Mouse (Mus musculus) heart, adult 2 months (tissue): Measurements from ENCODE around the gene Gm36028. TPM values are rescaled to one million over a fixed set of nuclear protein-coding genes. Genes with fewer than 3 reads are reported as not detected.

Experiments used
- DNase-seq, 2 experiments: peaks; one replicate each; pipeline ENCODE4 v3.0.0; 2021
- H3K27ac ChIP-seq: fragments of 200-600 bp; 2 replicates; pipeline ENCODE4 v1.8.1; 2022
- H3K27me3 ChIP-seq: fragments of 200-500 bp; 2 replicates; pipeline ENCODE4 v1.6.1; 2012; ENCODE audit warnings: mild to moderate bottlenecking, low read length, inconsistent platforms, mixed read lengths; ENCODE audit not compliant: control insufficient read depth, insufficient read depth
- H3K36me3 ChIP-seq: fragments of 200-500 bp; 2 replicates; pipeline ENCODE4 v1.6.1; 2012; ENCODE audit warnings: low read length, inconsistent platforms; ENCODE audit not compliant: control insufficient read depth, insufficient read depth
- H3K4me1 ChIP-seq: fragments of 200-500 bp; 2 replicates; pipeline ENCODE4 v1.6.1; 2011; ENCODE audit warnings: low read length; ENCODE audit not compliant: control insufficient read depth, insufficient read depth
- H3K4me3 ChIP-seq: fragments of 200-600 bp; 2 replicates; pipeline ENCODE4 v1.8.1; 2022
- H3K79me2 ChIP-seq: fragments of 200-500 bp; replicated peaks from 2 replicates; pipeline ENCODE4 v1.6.1; 2012; ENCODE audit warnings: mild to moderate bottlenecking, inconsistent platforms, low read length, moderate library complexity, mixed read lengths; ENCODE audit not compliant: control insufficient read depth, insufficient read depth
- H3K9ac ChIP-seq: fragments of 200-500 bp; 2 replicates; pipeline ENCODE4 v1.6.1; 2012; ENCODE audit warnings: low read depth, mild to moderate bottlenecking, control low read depth, inconsistent platforms, low read length, mixed read lengths
- CTCF ChIP-seq: fragments of 200-600 bp; IDR thresholded peaks from 2 replicates; pipeline ENCODE4 v1.8.1; 2022; ENCODE audit warnings: antibody characterized with exemption, mild to moderate bottlenecking, moderate library complexity
- EP300 ChIP-seq: fragments of 200-500 bp; IDR thresholded peaks from 2 replicates; pipeline ENCODE4 v1.6.1; 2011; ENCODE audit warnings: low read depth, low read length, control low read depth; ENCODE audit not compliant: insufficient read depth
- POLR2A ChIP-seq: fragments of 200-500 bp; IDR thresholded peaks from 2 replicates; pipeline ENCODE4 v1.6.1; 2011; ENCODE audit warnings: mild to moderate bottlenecking, low read depth, low read length, control low read depth; ENCODE audit not compliant: insufficient read depth
- WGBS: fragments of 180-500 bp; shearing (Covaris S2); methylation state at CpG from one replicate; pipeline ENCODE4 v1.1.7; 2018; 5-methylcytosine and 5-hydroxymethylcytosine counted together
- intact Hi-C: fragments of 180-260 bp; cut with DNase I; formaldehyde crosslinking; loops from one replicate; pipeline ENCODE4 v1.15.1; 2025
- polyA plus RNA-seq: library from polyadenylated mRNA; depleted of rRNA; stranded (reverse); fragments of >200 nt; gene quantifications from 2 replicates; pipeline ENCODE4 v1.2.3, GENCODE M21; 2012; rRNA removed
- total RNA-seq, 2 experiments: library from RNA; stranded (reverse); gene quantifications; 2 replicates each; pipeline ENCODE4 v1.2.3; 2021

Gene Gm36028
- total and polyA plus RNA-seq, 3 experiments: 0.10 to 1.0 (median 1.0) TPM

DNA sequence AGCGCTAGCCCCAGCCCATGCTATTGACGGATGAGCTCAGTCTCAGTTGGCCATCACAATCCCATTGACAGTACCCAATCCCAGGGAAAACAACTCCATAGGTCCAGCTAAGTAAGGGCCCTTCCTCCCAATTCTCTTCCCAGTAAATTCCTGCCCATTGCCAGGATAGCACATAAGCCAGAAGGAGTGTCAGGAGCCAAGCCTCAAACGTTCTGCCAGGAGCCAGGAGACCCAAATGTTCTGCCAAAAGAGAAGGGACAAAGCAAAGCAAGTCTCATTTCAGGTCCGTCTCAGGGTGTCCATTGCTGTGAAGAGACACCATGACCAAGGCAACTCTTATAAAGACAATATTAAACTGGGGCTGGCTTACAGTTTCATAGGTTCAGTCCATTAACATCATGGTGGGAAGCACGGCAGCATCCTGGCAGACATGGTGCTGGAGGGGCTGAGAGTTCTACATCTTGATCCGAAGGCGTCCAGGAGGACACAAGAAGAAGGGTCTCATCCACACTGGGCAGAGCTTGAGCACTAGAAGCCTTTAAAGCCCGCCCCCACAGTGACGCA is 57.5 kb downstream of the Gm36028 start:
- no peaks in the 10 kb centered on the region for H3K4me1 ChIP-seq
- no peaks in the 10 kb centered on the region for H3K79me2 ChIP-seq
- H3K4me3 ChIP-seq: no peak overlapping the region
- H3K27ac ChIP-seq: no peak overlapping the region
- no peak for TF ChIP-seq EP300
- no peak for TF ChIP-seq POLR2A
- no peak for TF ChIP-seq CTCF
- H3K27me3 ChIP-seq: no peaks in the 10 kb centered on the region
- intact Hi-C loops: no loop called here
- 88% methylated on average over 9 of the region's 9 CpGs for WGBS
- DNase-seq: no peak
- H3K9ac ChIP-seq: no peak overlapping the region
- no peaks in the 10 kb centered on the region for H3K36me3 ChIP-seq

DNA sequence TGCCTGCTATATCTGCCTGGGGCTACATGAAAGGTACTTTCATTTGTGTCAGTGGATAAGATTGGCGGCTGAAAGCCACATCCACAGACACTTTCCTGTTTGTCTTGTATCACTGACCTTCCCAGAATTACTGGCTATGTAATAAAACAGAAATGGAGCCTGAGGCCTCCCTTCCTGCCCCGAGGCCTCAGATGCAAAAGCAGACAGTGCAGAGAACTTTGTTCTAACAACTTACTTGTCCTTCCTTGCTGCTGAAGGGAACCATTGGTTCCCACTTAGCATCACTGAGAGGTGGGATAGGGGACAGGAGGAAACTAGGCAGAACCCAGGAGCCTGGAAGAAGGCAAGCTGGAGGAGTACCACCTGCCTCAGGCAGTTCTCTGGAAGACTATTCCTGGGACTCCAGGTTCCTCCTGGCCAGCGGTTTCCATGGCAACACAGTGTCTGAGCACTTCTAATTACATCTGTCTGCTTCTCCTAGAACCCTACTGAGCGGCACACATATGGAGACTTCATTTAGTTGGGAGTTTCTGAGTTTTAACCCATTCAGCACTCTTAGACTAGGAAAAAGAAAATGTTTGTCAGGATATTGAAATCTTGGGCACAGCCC is 58.2 kb downstream of the Gm36028 start:
- Histone ChIP-seq H3K79me2 (no peaks in the 10 kb centered on the region), H3K4me1 (no peaks in the 10 kb centered on the region), H3K9ac (no peak overlapping the region), H3K27me3 (no peaks in the 10 kb centered on the region), H3K4me3 (no peak overlapping the region), H3K36me3 (no peaks in the 10 kb centered on the region), H3K27ac (no peak overlapping the region)
- intact Hi-C loops: no loop called here
- no peak for DNase-seq
- TF ChIP-seq CTCF: no peak
- no peak for TF ChIP-seq EP300
- TF ChIP-seq POLR2A: no peak
- 76% methylated on average over 4 of the region's 4 CpGs for WGBS

DNA sequence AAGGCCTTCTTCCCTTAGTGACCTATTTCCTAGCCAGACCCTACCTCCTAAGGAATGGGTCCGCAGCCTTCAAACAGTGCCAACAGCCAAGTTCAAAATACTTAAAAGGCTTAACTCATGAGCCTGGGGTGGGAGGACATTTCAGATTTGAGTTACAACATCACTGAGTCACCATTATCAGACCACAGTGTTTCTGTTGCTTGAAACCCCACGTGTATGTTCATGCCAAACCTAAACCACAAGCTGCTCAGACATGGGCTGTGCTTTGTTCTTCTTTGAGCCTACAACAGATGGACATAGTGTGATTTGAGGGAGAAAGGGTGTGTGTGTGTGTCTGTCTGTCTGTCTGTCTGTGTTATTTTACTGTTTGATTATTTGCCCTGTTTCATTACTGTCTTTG is 59.8 kb downstream of the Gm36028 start:
- no peak for DNase-seq
- Histone ChIP-seq H3K36me3 (no peaks in the 10 kb centered on the region), H3K27me3 (no peaks in the 10 kb centered on the region), H3K4me3 (no peak overlapping the region), H3K9ac (no peak overlapping the region), H3K79me2 (no peaks in the 10 kb centered on the region), H3K27ac (no peak overlapping the region), H3K4me1 (no peaks in the 10 kb centered on the region)
- TF ChIP-seq EP300 (no peak), CTCF (no peak), POLR2A (no peak)
- intact Hi-C loops: no loop called here
- 68% methylated on average over 2 of the region's 2 CpGs for WGBS

Other genes with a start within 250 kb of the Gm36028 start
- gene Ndufb4, start 206.7 kb downstream of the Gm36028 start, total RNA-seq: 100 to 1,000 TPM; 188 to 216 TPM
- 162 and 185 TPM in 2 replicates for gene Ndufb4, start 206.7 kb downstream of the Gm36028 start, polyA plus RNA-seq
- gene Fstl1, start 84.3 kb downstream of the Gm36028 start, total RNA-seq: 10 to 100 TPM; 43.6 to 57.6 TPM
- 39.7 and 68.4 TPM in 2 replicates for gene Fstl1, start 84.3 kb downstream of the Gm36028 start, polyA plus RNA-seq
- 10 to 100 TPM; 64.4 to 83.5 TPM for gene Lrrc58, start 7.2 kb upstream of the Gm36028 start, total RNA-seq
- gene Lrrc58, start 7.2 kb upstream of the Gm36028 start, polyA plus RNA-seq: 11.8 and 21.1 TPM in 2 replicates
- under 1 TPM in 1 of 2 experiments, not detected in 1; 0.07 TPM for gene Gpr156, start 55.4 kb upstream of the Gm36028 start, total RNA-seq
- gene Gpr156, start 55.4 kb upstream of the Gm36028 start, polyA plus RNA-seq: 0.02 and 0.09 TPM in 2 replicates
- gene Gsk3b, start 227.9 kb upstream of the Gm36028 start, total RNA-seq: 10 to 100 TPM; 48.8 to 58.3 TPM
- 9.9 and 21.6 TPM in 2 replicates for gene Gsk3b, start 227.9 kb upstream of the Gm36028 start, polyA plus RNA-seq